Mouse (Mus musculus) monocyte, adult 59 days (primary cell): ENCODE data around the gene Pcx. TPM values are rescaled to one million over a fixed set of nuclear protein-coding genes. Genes with fewer than 3 reads are reported as not detected.

Experiments
- total RNA-seq, 2 experiments: library from RNA; stranded (reverse); gene quantifications; one replicate each; pipeline ENCODE4 v1.2.4; 2023

Pcx gene
- total RNA-seq: 1 to 10 TPM; 1.4 to 2.1 TPM

GRCm38 (mm10) chr19:4509986-4510963, at the start of gene Pcx:
Gene Pcx (plus strand): TSS chr19:4510472.

DNA sequence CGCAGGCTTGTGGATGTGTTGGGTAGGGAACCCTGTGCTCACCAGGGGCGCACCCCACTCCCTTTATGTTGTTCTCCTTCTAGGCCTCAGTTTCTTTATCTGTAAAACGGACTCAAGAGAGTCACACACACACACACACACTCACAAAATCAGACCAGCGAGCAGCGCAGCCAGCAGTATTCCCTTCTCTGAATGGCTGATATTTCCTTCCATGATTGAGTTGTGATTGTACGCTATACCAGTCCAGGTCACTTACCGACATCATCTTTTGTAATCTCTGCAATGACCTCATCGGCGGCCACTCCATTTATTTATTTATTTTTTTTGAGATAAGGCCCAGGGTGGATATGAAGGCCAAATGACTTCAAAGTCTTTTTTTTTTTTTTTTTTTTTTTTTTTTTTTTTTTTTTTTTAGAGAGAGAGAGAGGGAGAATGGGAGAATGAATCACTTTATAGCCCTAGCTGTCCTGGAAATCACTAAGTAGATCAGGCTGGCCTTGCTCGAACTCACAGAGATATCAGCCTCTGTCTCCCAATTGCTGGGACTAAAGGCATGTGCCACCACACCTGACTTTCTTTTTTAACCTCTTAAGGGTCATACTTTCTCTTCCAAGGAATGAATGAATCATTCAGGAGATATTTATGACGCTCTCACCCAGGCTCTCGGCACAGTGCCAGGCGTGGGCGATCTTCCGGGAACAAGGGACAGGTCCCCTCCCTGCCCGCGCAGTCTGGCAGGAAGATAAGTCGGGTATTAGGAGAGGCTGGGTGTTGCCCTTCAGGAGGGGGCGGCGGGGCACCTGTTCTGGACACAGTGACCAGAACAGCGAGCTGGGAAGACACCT, 32.7 kb upstream of the Pcx start, which contains the start of gene Syt12:
Gene Syt12 (minus strand): TSS at position 103 of the 845 bp plus-strand sequence.

DNA sequence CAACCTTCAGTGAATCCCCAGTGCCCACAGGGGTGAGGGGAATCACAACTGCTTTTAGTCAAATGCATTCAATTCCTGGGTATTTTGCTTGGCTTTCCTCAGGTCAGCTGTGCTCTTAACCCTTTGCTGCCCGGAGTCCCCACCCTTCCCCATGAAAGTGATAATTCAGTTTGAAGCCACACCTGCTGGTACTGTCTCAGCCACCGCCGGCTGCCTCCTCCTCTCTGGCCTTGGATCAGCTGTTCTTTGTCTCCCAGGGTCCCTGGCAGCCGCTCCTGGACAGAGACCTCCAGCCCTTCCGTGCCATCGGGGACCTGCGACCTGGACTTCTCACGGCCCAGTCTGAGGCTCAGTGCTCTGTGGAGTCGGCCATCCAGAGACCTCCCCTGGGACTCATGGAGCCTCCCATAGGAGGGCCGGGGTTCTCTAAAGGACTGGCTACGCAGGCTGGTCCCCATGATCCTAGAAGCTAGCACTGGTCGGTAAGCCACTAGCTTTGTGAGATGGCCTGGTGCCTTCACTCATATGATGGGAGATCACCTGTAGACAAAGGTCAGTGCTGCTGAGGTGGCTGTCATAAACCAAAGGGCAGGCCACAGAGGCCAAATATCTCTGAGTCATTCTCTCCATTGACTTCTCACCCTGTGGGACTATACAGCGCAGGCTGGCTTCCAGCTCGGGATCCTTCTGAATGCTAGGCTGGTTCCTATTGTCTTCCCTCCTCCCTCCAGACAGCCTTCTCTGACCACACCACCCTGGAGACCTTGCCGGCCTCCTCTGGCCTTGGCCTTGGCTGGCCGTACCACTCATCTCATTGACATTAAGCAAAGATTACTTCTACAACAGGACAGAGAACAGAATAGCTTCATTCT, 12.0 kb upstream of the Pcx start, which contains the start of gene 2010003K11Rik:
Gene 2010003K11Rik (minus strand): TSS at position 522 of the 872 bp plus-strand sequence.

DNA sequence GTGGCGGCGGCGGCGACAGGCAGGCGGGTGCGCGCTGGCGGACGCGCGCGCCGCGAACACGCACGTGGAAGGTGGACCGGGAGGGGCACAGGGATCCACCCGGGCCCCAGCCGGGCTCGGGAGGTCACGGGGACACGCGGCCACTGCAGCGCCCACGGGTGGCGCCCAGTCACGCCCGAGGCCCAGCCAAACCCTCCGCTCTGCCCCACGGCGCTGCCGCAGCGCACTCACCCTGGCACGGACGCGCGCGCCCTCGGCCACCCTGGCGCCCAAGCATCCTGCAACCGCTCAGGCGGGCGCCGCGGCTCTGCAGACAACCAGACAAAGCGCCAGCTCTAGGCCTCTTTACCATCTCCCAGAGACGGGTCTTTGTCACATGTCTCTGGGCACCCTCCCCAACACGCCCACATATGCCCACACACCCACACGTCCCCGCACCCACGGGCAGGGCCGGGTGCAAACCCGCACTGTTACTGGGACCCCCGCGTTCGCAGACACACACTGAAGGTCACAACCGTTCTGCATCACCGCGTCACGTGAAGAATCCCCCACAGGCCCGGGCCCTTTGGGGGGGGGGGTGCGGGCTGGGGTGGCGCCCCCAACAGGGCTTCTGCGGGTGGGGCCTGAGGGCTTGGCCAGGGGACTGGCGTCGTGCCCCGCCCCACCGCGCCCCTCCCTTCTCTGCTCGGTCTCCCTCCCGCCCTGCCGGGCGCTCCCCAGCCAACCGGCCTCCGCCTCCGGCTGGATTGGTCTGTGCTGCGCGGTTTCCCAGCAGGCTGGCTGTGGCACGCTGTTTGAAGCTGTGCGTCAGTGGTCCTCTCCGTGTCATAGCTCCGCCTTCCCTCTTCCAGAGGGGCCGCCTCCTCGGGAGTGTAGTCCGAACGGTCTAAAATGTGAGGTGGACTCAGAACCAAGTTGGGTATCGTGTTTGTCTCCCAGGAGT, 105.2 kb downstream of the Pcx start, which contains the start of gene Lrfn4:
Gene Lrfn4 (minus strand): TSS at position 517 of the 943 bp plus-strand sequence.

GRCm38 (mm10) chr19:4625179-4625828, 115.0 kb downstream of the Pcx start, which contains the start of gene Rce1:
Gene Rce1 (minus strand): TSS chr19:4625641.

Other genes with a start within 250 kb of the Pcx start
- 10 to 100 TPM; 50.8 to 51.4 TPM for gene Ssh3, start 241.3 kb upstream of the Pcx start, total RNA-seq
- 10 to 100 TPM; 18.4 to 19.2 TPM for gene Ankrd13d, start 227.3 kb upstream of the Pcx start, total RNA-seq
- gene Grk2, start 204.2 kb upstream of the Pcx start, total RNA-seq: 100 to 1,000 TPM; 425 to 438 TPM
- 100 to 1,000 TPM; 128 to 130 TPM for gene Kdm2a, start 112.2 kb upstream of the Pcx start, total RNA-seq
- under 1 TPM in 1 of 2 experiments, not detected in 1; 0.42 TPM for gene Rhod, start 71.0 kb upstream of the Pcx start, total RNA-seq
- gene Syt12, start 33.0 kb upstream of the Pcx start, total RNA-seq: not detected
- not detected for gene 2010003K11Rik, start 11.9 kb upstream of the Pcx start, total RNA-seq
- under 1 TPM in 1 of 2 experiments, not detected in 1; 0.36 TPM for gene Lrfn4, start 105.2 kb downstream of the Pcx start, total RNA-seq
- 10 to 100 TPM; 24.0 to 28.5 TPM for gene Rce1, start 115.2 kb downstream of the Pcx start, total RNA-seq
- not detected for gene Gm960, start 188.2 kb downstream of the Pcx start, total RNA-seq
- under 1 TPM; 0.05 to 0.55 TPM for gene Sptbn2, start 200.7 kb downstream of the Pcx start, total RNA-seq
- gene Rbm4b, start 246.0 kb downstream of the Pcx start, total RNA-seq: 10 to 100 TPM in 1 of 2 experiments, 1 to 10 TPM in 1; 9.8 to 10.5 TPM